Mouse (Mus musculus) G1E (cell line): ENCODE measurements around the gene Gpa33. TPM values are rescaled to one million over a fixed set of nuclear protein-coding genes. Genes with fewer than 3 reads are reported as not detected.

Source experiments
- ATAC-seq: 2 replicates; pipeline ENCODE4 v1.8.0; 2016; ENCODE audit warnings: mild to moderate bottlenecking; ENCODE audit not compliant: insufficient number of reproducible peaks, poor library complexity, low FRiP score, severe bottlenecking; ENCODE audit errors: extremely low read depth
- DNase-seq: peaks from one replicate; pipeline ENCODE4 v3.0.0; 2012; ENCODE audit warnings: low spot score
- H3K27me3 ChIP-seq: 2 replicates; pipeline ENCODE4 v1.6.1; 2012; ENCODE audit warnings: mild to moderate bottlenecking, low read length, inconsistent platforms; ENCODE audit not compliant: insufficient read depth
- H3K36me3 ChIP-seq: replicated peaks from 2 replicates; pipeline ENCODE3; 2012; ENCODE audit warnings: mild to moderate bottlenecking, inconsistent platforms
- H3K4me1 ChIP-seq: 2 replicates; pipeline ENCODE4 v1.6.1; 2012; ENCODE audit warnings: low read depth, low read length, inconsistent platforms, mixed read lengths; ENCODE audit not compliant: insufficient read depth
- H3K4me3 ChIP-seq: 2 replicates; pipeline ENCODE4 v1.5.1; 2012; ENCODE audit warnings: low read depth, mild to moderate bottlenecking, inconsistent platforms, low read length, moderate library complexity, mixed read lengths
- H3K9me3 ChIP-seq: replicated peaks from 2 replicates; pipeline ENCODE4 v1.6.1; 2012; ENCODE audit warnings: inconsistent platforms
- CTCF ChIP-seq: IDR thresholded peaks from 2 replicates; pipeline ENCODE4 v1.5.1; 2012; ENCODE audit warnings: low read depth, low read length, inconsistent platforms, mixed read lengths
- GATA1 ChIP-seq: IDR thresholded peaks from 2 replicates; pipeline ENCODE4 v1.6.1; 2012; ENCODE audit warnings: borderline replicate concordance, low read length, inconsistent platforms, mixed read lengths
- GATA2 ChIP-seq: IDR thresholded peaks from 2 replicates; pipeline ENCODE4 v1.6.1; 2012; ENCODE audit warnings: low read depth, low read length, inconsistent platforms, borderline replicate concordance
- POLR2AphosphoS5 ChIP-seq: IDR thresholded peaks from 2 replicates; pipeline ENCODE4 v1.6.1; 2012; ENCODE audit warnings: low read depth, low read length, inconsistent platforms; ENCODE audit not compliant: insufficient replicate concordance
- TAL1 ChIP-seq: conservative IDR thresholded peaks from 2 replicates; pipeline ENCODE4 v1.6.1; 2012; ENCODE audit warnings: low read depth, low read length, inconsistent platforms, mixed read lengths
- polyA plus RNA-seq: library from polyadenylated mRNA; stranded (reverse); fragments of >175 nt; gene quantifications from 2 replicates; pipeline ENCODE4 v1.2.3, GENCODE M21; 2012
- total RNA-seq, 2 experiments: library from RNA; stranded (forward) in 1 of 2; stranded (reverse) in 1 of 2; fragments of 200-1000 nt in 1 of 2; fragments of >200 nt in 1 of 2; fragmentation: Nextera tagmentation in 1 of 2; gene quantifications; 2 replicates each; pipeline ENCODE4 v1.2.3; 2014 to 2017

Gene Gpa33
- total and polyA plus RNA-seq, 3 experiments = 0.05 TPM; not detected in 2

- Histone ChIP-seq H3K36me3 (no peaks in the 10 kb centered on the region), H3K4me3 (no peak overlapping the region), H3K27me3 (peaks cover 12% of the 10 kb centered on the region; the same call in 1 of the 2 replicates), H3K4me1 (peaks cover 3% of the 10 kb centered on the region; the same call in 1 of the 2 replicates), H3K9me3 (no peaks in the 10 kb centered on the region)
- DNase-seq (no peak), ATAC-seq (no peak)
- TF ChIP-seq GATA1 (no peak), POLR2AphosphoS5 (no peak), CTCF (no peak), GATA2 (no peak), TAL1 (no peak)
Measured at GRCm38 (mm10) chr1:166165159-166165558, 35.1 kb downstream of the Gpa33 start.

GRCm38 (mm10) chr1:166167405-166167804 is 37.4 kb downstream of the Gpa33 start:
- H3K36me3 ChIP-seq = no peaks in the 10 kb centered on the region
- H3K9me3 ChIP-seq = no peaks in the 10 kb centered on the region
- DNase-seq = no peak
- H3K27me3 ChIP-seq = peaks cover 16% of the 10 kb centered on the region; the same call in 1 of the 2 replicates
- H3K4me3 ChIP-seq = no peak overlapping the region
- H3K4me1 ChIP-seq = no peaks in the 10 kb centered on the region
- TF ChIP-seq CTCF = no peak
- TF ChIP-seq GATA2 = no peak
- TF ChIP-seq GATA1 = no peak
- no peak for TF ChIP-seq TAL1
- no peak for TF ChIP-seq POLR2AphosphoS5
- no peak for ATAC-seq

GRCm38 (mm10) chr1:166168017-166168416 is 38.0 kb downstream of the Gpa33 start:
- no peaks in the 10 kb centered on the region for H3K4me1 ChIP-seq
- no peak for DNase-seq
- no peak overlapping the region for H3K4me3 ChIP-seq
- H3K27me3 ChIP-seq = peaks cover 16% of the 10 kb centered on the region; the same call in 1 of the 2 replicates
- no peak for TF ChIP-seq CTCF
- TF ChIP-seq TAL1 = no peak
- TF ChIP-seq GATA1 = no peak
- no peak for TF ChIP-seq POLR2AphosphoS5
- TF ChIP-seq GATA2 = no peak
- no peaks in the 10 kb centered on the region for H3K36me3 ChIP-seq
- ATAC-seq = no peak
- no peaks in the 10 kb centered on the region for H3K9me3 ChIP-seq

- H3K36me3 ChIP-seq = no peaks in the 10 kb centered on the region
- TF ChIP-seq TAL1 (no peak), CTCF (no peak), GATA1 (no peak), POLR2AphosphoS5 (no peak), GATA2 (no peak)
- H3K4me1 ChIP-seq = no peaks in the 10 kb centered on the region
- ATAC-seq = no peak
- H3K4me3 ChIP-seq = no peak overlapping the region
- no peaks in the 10 kb centered on the region for H3K9me3 ChIP-seq
- peaks cover 13% of the 10 kb centered on the region; the same call in 1 of the 2 replicates for H3K27me3 ChIP-seq
- no peak for DNase-seq
Measured at GRCm38 (mm10) chr1:166169713-166170112, 39.7 kb downstream of the Gpa33 start.

GRCm38 (mm10) chr1:166170852-166171251 is 40.8 kb downstream of the Gpa33 start:
- no peak for DNase-seq
- no peak overlapping the region for H3K4me3 ChIP-seq
- TF ChIP-seq POLR2AphosphoS5 = no peak
- no peak for TF ChIP-seq CTCF
- no peak for TF ChIP-seq TAL1
- H3K9me3 ChIP-seq = no peaks in the 10 kb centered on the region
- H3K36me3 ChIP-seq = no peaks in the 10 kb centered on the region
- ATAC-seq = no peak
- peaks cover 11% of the 10 kb centered on the region; the same call in 1 of the 2 replicates for H3K27me3 ChIP-seq
- H3K4me1 ChIP-seq = no peaks in the 10 kb centered on the region

GRCm38 (mm10) chr1:166172992-166173391 is 43.0 kb downstream of the Gpa33 start:
- H3K4me1 ChIP-seq = no peaks in the 10 kb centered on the region

GRCm38 (mm10) chr1:166173621-166174020 is 43.6 kb downstream of the Gpa33 start:
- no peaks in the 10 kb centered on the region for H3K4me1 ChIP-seq
- TF ChIP-seq GATA1 (no peak), POLR2AphosphoS5 (no peak), TAL1 (no peak), CTCF (no peak)
- DNase-seq (no peak), ATAC-seq (no peak)
- H3K9me3 ChIP-seq = no peaks in the 10 kb centered on the region
- H3K4me3 ChIP-seq = no peak overlapping the region
- no peaks in the 10 kb centered on the region for H3K36me3 ChIP-seq
- H3K27me3 ChIP-seq = peaks cover 11% of the 10 kb centered on the region; the same call in 1 of the 2 replicates

More at GRCm38 (mm10) chr1:166172992-166173391, 43.0 kb downstream of the Gpa33 start:
- TF ChIP-seq CTCF = no peak
- peaks cover 11% of the 10 kb centered on the region; the same call in 1 of the 2 replicates for H3K27me3 ChIP-seq
- no peaks in the 10 kb centered on the region for H3K9me3 ChIP-seq
- ATAC-seq (no peak), DNase-seq (no peak)
- no peak overlapping the region for H3K4me3 ChIP-seq
- H3K36me3 ChIP-seq = no peaks in the 10 kb centered on the region
